Mouse (Mus musculus): ENCODE measurements around the gene Cachd1. TPM values are rescaled to one million over a fixed set of nuclear protein-coding genes. Genes with fewer than 3 reads are reported as not detected.

Gene Cachd1
- polyA plus RNA-seq, 1 experiment from 2014 or later = 21.7 TPM

- Histone ChIP-seq H3K4me1 (replicated peaks) (peaks cover 32% of the 10 kb centered on the region), H3K9ac (no peak overlapping the region)
- WGBS = 91% methylated on average over 7 of the region's 7 CpGs
These were observed 74.5 kb downstream of the Cachd1 start for GRCm38 (mm10) chr4:100850846-100851495.

GRCm38 (mm10) chr4:100852448-100852847 is 76.0 kb downstream of the Cachd1 start:
- H3K27me3 ChIP-seq = no peaks in the 10 kb centered on the region
- 0 out of 2 replicates have a peak overlapping the region, but pooled peaks have one; percentile 40 for H3K27ac ChIP-seq
- H3K9ac ChIP-seq = no peak overlapping the region
- no peak overlapping the region for H3K4me3 ChIP-seq
- H3K4me2 ChIP-seq = no peak overlapping the region
- peaks cover 47% of the 10 kb centered on the region for H3K4me1 ChIP-seq (replicated peaks)
- 55% methylated on average over 3 of the region's 3 CpGs for WGBS
- ATAC-seq (ENCODE audit: low FRiP score) = no peak
- H3K36me3 ChIP-seq = no peaks in the 10 kb centered on the region
- no peaks in the 10 kb centered on the region for H3K9me3 ChIP-seq

More at GRCm38 (mm10) chr4:100850846-100851495, 74.5 kb downstream of the Cachd1 start:
- no peak overlapping the region for H3K27ac ChIP-seq
- no peaks in the 10 kb centered on the region for H3K36me3 ChIP-seq
- ATAC-seq (ENCODE audit: low FRiP score) = no peak
- no peak overlapping the region for H3K4me3 ChIP-seq
- no peaks in the 10 kb centered on the region for H3K9me3 ChIP-seq
- H3K27me3 ChIP-seq = no peaks in the 10 kb centered on the region
- H3K4me2 ChIP-seq = no peak overlapping the region

DNA sequence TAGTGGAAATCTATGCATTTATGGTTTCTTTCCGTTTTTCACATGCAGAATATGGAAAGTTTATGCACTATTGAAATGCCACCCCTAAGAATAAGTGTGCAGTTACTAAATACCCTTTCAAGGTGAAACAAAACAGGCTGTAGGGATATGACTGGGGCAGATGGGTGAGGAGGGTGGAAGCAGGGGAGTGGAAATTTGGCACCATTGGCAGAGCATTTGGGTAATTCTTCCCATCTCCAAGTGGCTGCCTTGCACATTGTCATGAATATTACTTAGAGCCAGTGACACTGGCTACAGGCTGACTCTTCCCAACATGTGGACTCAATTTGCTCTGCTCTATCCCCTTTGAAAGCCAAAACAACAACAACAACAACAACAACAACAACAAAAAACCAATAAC is 77.0 kb downstream of the Cachd1 start:
- no peaks in the 10 kb centered on the region for H3K9me3 ChIP-seq
- no peak overlapping the region for H3K4me3 ChIP-seq
- H3K4me2 ChIP-seq = no peak overlapping the region
- H3K27ac ChIP-seq = no peak overlapping the region
- H3K27me3 ChIP-seq = no peaks in the 10 kb centered on the region
- H3K36me3 ChIP-seq = no peaks in the 10 kb centered on the region
- ATAC-seq (ENCODE audit: low FRiP score) = no peak
- peaks cover 50% of the 10 kb centered on the region for H3K4me1 ChIP-seq (replicated peaks)
- H3K9ac ChIP-seq = no peak overlapping the region
- 69% methylated on average over 1 of the region's 1 CpGs for WGBS

DNA sequence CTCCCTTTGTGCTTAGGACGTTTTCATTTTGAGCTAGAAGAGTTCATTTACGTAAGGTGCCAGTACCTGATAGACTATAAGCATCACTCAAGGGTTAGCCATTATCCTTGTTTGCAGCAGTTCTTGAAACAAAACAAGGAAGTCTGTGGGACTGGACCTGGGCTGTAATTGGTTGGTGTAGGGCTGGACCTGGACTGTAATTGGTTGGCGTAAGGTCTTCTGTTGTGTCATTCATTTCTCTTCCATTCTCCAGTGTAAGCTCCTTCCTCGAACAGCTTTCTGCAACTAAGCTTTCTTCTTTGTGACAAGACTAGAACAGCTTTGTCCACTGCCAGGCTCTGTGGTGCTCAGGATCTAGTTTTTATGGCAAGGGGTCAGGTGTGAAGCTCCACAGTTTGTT is 78.9 kb downstream of the Cachd1 start:
- Histone ChIP-seq H3K4me3 (no peak overlapping the region), H3K27me3 (no peaks in the 10 kb centered on the region), H3K36me3 (no peaks in the 10 kb centered on the region), H3K4me2 (peak overlapping the region; percentile 13; the same call in 1 of the 2 replicates), H3K9ac (no peak overlapping the region), H3K4me1 (replicated peaks) (peaks cover 53% of the 10 kb centered on the region), H3K27ac (no peak overlapping the region), H3K9me3 (no peaks in the 10 kb centered on the region)
- ATAC-seq (ENCODE audit: low FRiP score) = peak; percentile 69; the same call in 1 of the 2 replicates
- 70% methylated on average over 4 of the region's 4 CpGs for WGBS

DNA sequence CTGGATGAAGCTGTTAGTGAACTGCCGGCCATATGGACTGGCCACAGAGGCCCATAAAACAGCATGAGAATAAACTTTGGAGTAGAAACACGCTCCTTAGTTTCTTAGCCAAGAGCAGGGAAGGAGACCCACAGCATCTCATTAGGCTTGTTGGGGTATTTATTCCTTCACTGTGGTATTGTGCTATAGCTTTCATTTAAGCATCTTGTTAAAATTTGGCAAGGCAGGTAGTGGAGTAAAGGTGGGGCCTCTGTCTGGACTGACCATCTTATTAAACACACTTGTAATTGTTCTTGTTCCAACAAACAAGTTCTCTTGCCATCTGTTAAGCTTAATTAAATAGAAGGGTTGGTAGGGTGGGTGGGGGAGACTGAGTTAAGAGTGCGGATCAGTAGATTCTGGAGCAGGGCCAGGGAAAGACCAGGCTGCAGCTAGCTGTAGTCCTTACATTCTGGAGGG is 81.0 kb downstream of the Cachd1 start:
- no peak overlapping the region for H3K9ac ChIP-seq
- 53% methylated on average over 3 of the region's 3 CpGs for WGBS
- H3K4me1 ChIP-seq (replicated peaks) = peaks cover 40% of the 10 kb centered on the region
- no peak overlapping the region for H3K4me3 ChIP-seq
- no peaks in the 10 kb centered on the region for H3K9me3 ChIP-seq
- ATAC-seq (ENCODE audit: low FRiP score) = no peak
- no peak overlapping the region for H3K27ac ChIP-seq
- no peaks in the 10 kb centered on the region for H3K36me3 ChIP-seq
- no peaks in the 10 kb centered on the region for H3K27me3 ChIP-seq
- no peak overlapping the region for H3K4me2 ChIP-seq

GRCm38 (mm10) chr4:100863861-100864428 is 87.5 kb downstream of the Cachd1 start:
- Histone ChIP-seq H3K4me1 (replicated peaks) (peaks cover 40% of the 10 kb centered on the region), H3K27ac (no peak overlapping the region), H3K9me3 (no peaks in the 10 kb centered on the region), H3K4me2 (no peak overlapping the region), H3K9ac (no peak overlapping the region), H3K27me3 (no peaks in the 10 kb centered on the region), H3K36me3 (no peaks in the 10 kb centered on the region), H3K4me3 (no peak overlapping the region)
- 59% methylated on average over 15 of the region's 15 CpGs for WGBS
- no peak for ATAC-seq (ENCODE audit: low FRiP score)

GRCm38 (mm10) chr4:100865423-100865822 is 88.9 kb downstream of the Cachd1 start:
- Histone ChIP-seq H3K9ac (0 out of 2 replicates have a peak overlapping the region, but pooled peaks have one; percentile 31), H3K9me3 (no peaks in the 10 kb centered on the region), H3K4me3 (no peak overlapping the region), H3K4me2 (peak overlapping the region; percentile 21), H3K36me3 (no peaks in the 10 kb centered on the region), H3K4me1 (replicated peaks) (peaks cover 38% of the 10 kb centered on the region), H3K27ac (0 out of 2 replicates have a peak overlapping the region, but pooled peaks have one; percentile 5), H3K27me3 (no peaks in the 10 kb centered on the region)
- ATAC-seq (ENCODE audit: low FRiP score) = no peak; the same call in 1 of the 2 replicates
- WGBS = 26% methylated on average over 13 of the region's 13 CpGs

DNA sequence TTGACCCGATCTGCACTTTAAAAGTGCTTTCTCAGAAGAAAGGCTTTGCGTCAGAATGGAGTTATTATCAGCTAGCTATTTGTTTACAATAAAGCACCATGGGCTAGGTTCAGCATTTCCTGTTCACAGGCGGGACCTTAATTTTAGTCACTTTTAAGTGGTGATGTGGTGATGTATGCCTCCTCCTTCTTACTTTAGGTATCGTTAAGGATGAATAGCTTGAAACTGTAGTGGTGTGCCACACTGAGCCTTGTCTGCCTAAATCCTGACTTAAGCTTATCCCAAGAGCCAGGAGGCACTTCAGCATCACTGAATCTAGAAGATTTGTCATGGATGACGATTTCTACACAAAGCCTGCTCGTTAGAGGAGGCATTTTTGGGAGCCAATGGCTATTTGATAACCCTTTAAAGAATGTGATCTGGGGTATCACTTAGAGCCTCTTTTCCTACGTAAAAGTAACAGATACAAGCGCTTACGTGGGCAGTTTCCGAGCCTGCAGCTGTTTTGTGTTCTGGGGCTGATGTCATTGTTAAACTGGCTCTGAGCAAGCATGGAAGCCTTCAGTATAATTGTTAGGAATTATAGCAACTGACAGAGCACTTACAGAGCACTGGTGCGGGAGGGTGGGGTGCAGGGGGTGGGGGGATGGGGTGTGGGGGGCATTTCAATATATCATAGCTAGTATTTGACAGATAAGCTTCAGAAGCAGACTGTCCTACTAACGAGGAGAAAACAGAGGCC is 89.7 kb downstream of the Cachd1 start:
- peak overlapping the region; percentile 21 for H3K4me2 ChIP-seq
- no peaks in the 10 kb centered on the region for H3K27me3 ChIP-seq
- H3K9me3 ChIP-seq = no peaks in the 10 kb centered on the region
- peak overlapping the region; percentile 46 for H3K27ac ChIP-seq
- ATAC-seq (ENCODE audit: low FRiP score) = no peak; the same call in 1 of the 2 replicates
- 27% methylated on average over 12 of the region's 12 CpGs for WGBS
- H3K4me3 ChIP-seq = no peak overlapping the region
- H3K4me1 ChIP-seq (replicated peaks) = peaks cover 38% of the 10 kb centered on the region
- 0 out of 2 replicates have a peak overlapping the region, but pooled peaks have one; percentile 44 for H3K9ac ChIP-seq
- no peaks in the 10 kb centered on the region for H3K36me3 ChIP-seq

- H3K27ac ChIP-seq = no peak overlapping the region
- no peak overlapping the region for H3K4me2 ChIP-seq
- no peaks in the 10 kb centered on the region for H3K9me3 ChIP-seq
These were observed 100.9 kb downstream of the Cachd1 start for GRCm38 (mm10) chr4:100877351-100877750.

GRCm38 (mm10) chr4:100879414-100879813 is 102.9 kb downstream of the Cachd1 start:
- WGBS = 56% methylated on average over 8 of the region's 8 CpGs
- Histone ChIP-seq H3K9ac (no peak overlapping the region), H3K27me3 (no peaks in the 10 kb centered on the region), H3K9me3 (no peaks in the 10 kb centered on the region), H3K36me3 (no peaks in the 10 kb centered on the region), H3K27ac (no peak overlapping the region), H3K4me1 (replicated peaks) (no peaks in the 10 kb centered on the region; the same call in 1 of the 2 replicates), H3K4me3 (no peak overlapping the region), H3K4me2 (no peak overlapping the region)
- no peak for ATAC-seq (ENCODE audit: low FRiP score)

More at GRCm38 (mm10) chr4:100877351-100877750, 100.9 kb downstream of the Cachd1 start:
- Histone ChIP-seq H3K4me3 (no peak overlapping the region), H3K27me3 (no peaks in the 10 kb centered on the region), H3K4me1 (replicated peaks) (no peaks in the 10 kb centered on the region; the same call in 1 of the 2 replicates), H3K36me3 (no peaks in the 10 kb centered on the region), H3K9ac (no peak overlapping the region)
- ATAC-seq (ENCODE audit: low FRiP score) = no peak
- 55% methylated on average over 3 of the region's 3 CpGs for WGBS

- H3K4me2 ChIP-seq = no peak overlapping the region
- H3K27me3 ChIP-seq = no peaks in the 10 kb centered on the region
- no peak overlapping the region for H3K9ac ChIP-seq
- H3K27ac ChIP-seq = no peak overlapping the region
- no peak overlapping the region for H3K4me3 ChIP-seq
- no peaks in the 10 kb centered on the region for H3K36me3 ChIP-seq
- WGBS = 88% methylated on average over 4 of the region's 4 CpGs
- H3K9me3 ChIP-seq = no peaks in the 10 kb centered on the region
- H3K4me1 ChIP-seq (replicated peaks) = peaks cover 5% of the 10 kb centered on the region
- no peak for ATAC-seq (ENCODE audit: low FRiP score)
These were observed 103.6 kb downstream of the Cachd1 start for GRCm38 (mm10) chr4:100880075-100880474.
